Mouse (Mus musculus): ENCODE measurements around the gene Ajm1. TPM values are rescaled to one million over a fixed set of nuclear protein-coding genes. Genes with fewer than 3 reads are reported as not detected.
A peak's percentile ranks its signal among the peaks of the same experiment; 100 is the strongest.

Ajm1 gene
- total RNA-seq, 1 experiment from 2014 or later = 0.40 TPM

DNA sequence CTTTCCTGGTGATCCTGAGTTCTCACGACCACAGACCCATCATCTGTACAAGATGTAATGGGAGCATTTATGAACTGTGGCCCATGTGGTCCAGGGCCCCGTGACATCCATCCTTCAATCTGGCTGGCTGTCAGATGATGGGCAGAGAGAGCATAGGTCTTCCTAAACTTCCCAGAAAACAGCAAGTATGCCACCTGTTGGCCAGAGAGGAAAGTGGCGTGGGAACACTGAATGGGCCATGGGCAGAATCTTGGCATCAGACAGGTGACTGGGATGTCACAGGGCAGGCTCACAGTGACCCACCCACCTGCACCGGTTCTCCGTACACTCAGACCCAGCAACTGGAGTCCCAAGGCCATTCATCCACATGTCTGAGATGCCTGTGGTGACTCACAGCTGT lies 30.4 kb downstream of the Ajm1 start:
- ATAC-seq (replicated peaks in 1 of 2; ENCODE audit: insufficient read depth in 1 of 2, low FRiP score in 2 of 2, low TSS enrichment in 1 of 2, low read depth in 1 of 2, poor library complexity in 2 of 2, severe bottlenecking in 2 of 2) = 0 out of 4 replicates have a peak, but pooled peaks of 1 of the 2 experiments have one; percentile 16

- peak in 1 of 2 experiments; percentile 12; a peak in 1 of 4 replicates for ATAC-seq (replicated peaks in 1 of 2; ENCODE audit: insufficient read depth in 1 of 2, low FRiP score in 2 of 2, low TSS enrichment in 1 of 2, low read depth in 1 of 2, poor library complexity in 2 of 2, severe bottlenecking in 2 of 2)
These were observed 32.3 kb downstream of the Ajm1 start for GRCm38 (mm10) chr2:25549021-25549991.

- ATAC-seq (replicated peaks in 1 of 2; ENCODE audit: insufficient read depth in 1 of 2, low FRiP score in 2 of 2, low TSS enrichment in 1 of 2, low read depth in 1 of 2, poor library complexity in 2 of 2, severe bottlenecking in 2 of 2) = peak; percentile 98
These were observed 34.6 kb downstream of the Ajm1 start, which contains the start of gene Traf2 for GRCm38 (mm10) chr2:25546811-25547491. Traf2 (minus strand) TSS chr2:25546940.

GRCm38 (mm10) chr2:25545996-25546810 lies 35.4 kb downstream of the Ajm1 start:
- ATAC-seq (replicated peaks in 1 of 2; ENCODE audit: insufficient read depth in 1 of 2, low FRiP score in 2 of 2, low TSS enrichment in 1 of 2, low read depth in 1 of 2, poor library complexity in 2 of 2, severe bottlenecking in 2 of 2) = peak in 1 of 2 experiments; percentile 20; a peak in 2 of 4 replicates

GRCm38 (mm10) chr2:25541644-25542367 lies 39.8 kb downstream of the Ajm1 start:
- no peak for ATAC-seq (replicated peaks in 1 of 2; ENCODE audit: insufficient read depth in 1 of 2, low FRiP score in 2 of 2, low TSS enrichment in 1 of 2, low read depth in 1 of 2, poor library complexity in 2 of 2, severe bottlenecking in 2 of 2)

DNA sequence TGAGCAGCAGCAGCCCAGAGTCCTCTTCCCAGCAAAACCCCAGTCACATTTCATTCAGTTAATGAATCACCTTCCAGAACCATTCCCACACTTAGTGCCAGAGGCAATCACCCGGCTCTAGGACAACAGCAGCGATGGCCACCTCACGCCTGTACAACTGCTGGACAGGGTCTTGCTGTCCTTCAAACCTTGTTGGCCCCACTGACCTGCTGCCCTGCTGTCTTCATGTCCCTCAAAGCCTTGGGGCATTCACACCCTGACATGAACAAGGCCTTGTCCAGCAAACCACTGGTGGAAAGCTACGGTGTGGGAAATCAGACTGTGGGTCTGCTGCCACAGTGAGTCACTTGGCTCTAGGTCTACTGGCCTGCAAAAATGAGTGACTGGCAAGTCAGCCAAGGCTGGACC lies 41.0 kb downstream of the Ajm1 start:
- ATAC-seq (replicated peaks in 1 of 2; ENCODE audit: insufficient read depth in 1 of 2, low FRiP score in 2 of 2, low TSS enrichment in 1 of 2, low read depth in 1 of 2, poor library complexity in 2 of 2, severe bottlenecking in 2 of 2) = no peak

- no peak for ATAC-seq (replicated peaks in 1 of 2; ENCODE audit: insufficient read depth in 1 of 2, low FRiP score in 2 of 2, low TSS enrichment in 1 of 2, low read depth in 1 of 2, poor library complexity in 2 of 2, severe bottlenecking in 2 of 2)
These were observed 45.0 kb downstream of the Ajm1 start for GRCm38 (mm10) chr2:25536531-25536930.

DNA sequence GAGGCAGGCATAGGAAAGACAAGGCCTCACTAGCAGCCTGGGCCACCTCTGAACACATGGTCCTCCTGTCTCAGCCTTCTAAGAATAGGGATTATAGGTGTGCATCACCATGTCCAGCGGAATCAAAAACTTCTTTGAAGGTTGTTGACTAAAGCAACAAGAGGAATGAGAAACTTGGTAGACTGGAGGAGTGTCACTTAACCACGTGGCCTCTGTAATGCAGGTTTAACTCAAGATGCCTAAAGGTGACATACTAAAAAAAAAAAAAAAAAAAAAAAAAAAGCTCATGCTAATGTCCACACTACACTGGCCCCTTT lies 46.7 kb downstream of the Ajm1 start:
- no peak for ATAC-seq (replicated peaks in 1 of 2; ENCODE audit: insufficient read depth in 1 of 2, low FRiP score in 2 of 2, low TSS enrichment in 1 of 2, low read depth in 1 of 2, poor library complexity in 2 of 2, severe bottlenecking in 2 of 2)

DNA sequence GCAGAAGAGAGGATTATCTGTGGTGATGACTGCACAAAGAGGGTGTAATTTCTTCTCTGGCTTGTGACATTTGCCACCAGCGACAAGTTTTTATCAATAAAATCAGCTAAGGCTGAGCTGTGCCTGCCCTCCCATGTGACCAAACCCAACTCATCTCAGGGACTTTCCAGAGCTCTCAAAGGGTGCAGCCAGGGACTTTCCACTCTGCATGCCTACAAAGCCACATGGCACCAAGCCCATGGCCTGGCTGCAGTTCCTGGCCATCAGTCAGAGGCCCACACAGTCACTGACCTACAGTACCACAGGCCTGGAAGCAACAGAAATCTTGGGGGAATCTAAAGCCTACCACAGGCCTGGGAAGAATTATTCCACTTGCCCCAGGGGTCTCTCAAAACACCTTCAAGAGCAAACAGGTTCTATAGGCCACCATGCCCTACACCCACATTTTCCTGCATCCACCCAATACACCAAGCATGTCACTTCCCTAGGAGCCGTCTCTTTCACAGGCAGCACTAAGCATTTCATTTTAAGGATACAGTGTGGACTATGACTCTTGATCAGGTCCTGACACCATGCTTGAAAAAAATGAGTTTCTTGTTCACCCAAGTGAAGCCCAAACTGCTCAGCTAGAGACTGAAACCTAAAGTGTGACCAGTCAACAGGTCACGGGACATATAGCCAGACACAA lies 47.2 kb downstream of the Ajm1 start:
- peak in 1 of 2 experiments; percentile 42; a peak in 2 of 4 replicates for ATAC-seq (replicated peaks in 1 of 2; ENCODE audit: insufficient read depth in 1 of 2, low FRiP score in 2 of 2, low TSS enrichment in 1 of 2, low read depth in 1 of 2, poor library complexity in 2 of 2, severe bottlenecking in 2 of 2)

- no peak for ATAC-seq (replicated peaks in 1 of 2; ENCODE audit: insufficient read depth in 1 of 2, low FRiP score in 2 of 2, low TSS enrichment in 1 of 2, low read depth in 1 of 2, poor library complexity in 2 of 2, severe bottlenecking in 2 of 2)
These were observed 47.9 kb downstream of the Ajm1 start for GRCm38 (mm10) chr2:25533707-25534106.

DNA sequence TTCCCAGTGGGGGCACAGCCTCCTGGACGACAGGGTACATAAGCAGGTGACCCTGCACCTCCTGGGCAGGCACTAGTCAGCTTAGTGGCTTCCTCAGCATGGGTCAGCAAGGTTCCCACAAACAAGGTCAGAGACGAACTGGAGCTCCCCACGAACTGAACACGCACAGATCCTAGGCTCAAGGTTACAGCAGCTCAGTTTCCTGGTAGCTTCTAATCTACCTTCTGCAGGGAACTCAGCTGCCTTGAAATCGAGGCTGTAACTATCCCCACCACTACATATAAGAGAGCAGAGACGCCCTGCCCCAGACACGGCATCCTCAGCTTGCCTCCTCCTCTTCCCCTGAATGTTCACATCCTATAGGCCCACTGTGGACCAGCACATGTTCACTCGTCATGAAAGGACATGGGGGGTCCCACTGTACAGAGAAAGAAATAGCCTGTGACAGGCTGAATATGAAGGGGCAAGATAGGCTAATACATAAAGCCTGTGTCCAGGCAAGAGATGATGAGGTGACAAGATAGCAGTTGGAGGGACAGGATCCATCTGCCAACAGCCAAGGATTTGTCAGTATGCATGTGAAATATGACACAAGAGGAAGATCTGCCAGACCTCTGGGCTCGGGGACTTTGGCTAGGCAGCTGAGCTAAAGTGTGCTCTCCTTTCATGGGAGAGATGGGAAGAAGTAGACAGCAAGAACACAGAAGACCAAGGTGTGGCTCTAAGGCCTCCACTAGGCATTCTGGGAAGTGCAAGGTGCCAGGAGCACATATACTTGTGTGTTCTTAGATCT lies 54.9 kb downstream of the Ajm1 start:
- no peak for ATAC-seq (replicated peaks in 1 of 2; ENCODE audit: insufficient read depth in 1 of 2, low FRiP score in 2 of 2, low TSS enrichment in 1 of 2, low read depth in 1 of 2, poor library complexity in 2 of 2, severe bottlenecking in 2 of 2)

Other genes starting within 250 kb of the Ajm1 start
- gene Man1b1, start 249.4 kb downstream of the Ajm1 start, total RNA-seq (2017) = 60.9 and 70.9 TPM in 2 replicates
- 11.9 and 31.6 TPM in 2 replicates for gene Dpp7, start 225.4 kb downstream of the Ajm1 start, total RNA-seq (2017)
- gene Uap1l1, start 216.1 kb downstream of the Ajm1 start, total RNA-seq (2017) = 8.2 and 12.6 TPM in 2 replicates
- gene Sapcd2, start 209.4 kb downstream of the Ajm1 start, total RNA-seq (2017) = 3.3 and 12.1 TPM in 2 replicates
- gene Entpd2, start 185.9 kb downstream of the Ajm1 start, total RNA-seq (2017) = not detected in 2 replicates
- gene Npdc1, start 182.4 kb downstream of the Ajm1 start, total RNA-seq (2017) = 0.74 and 2.3 TPM in 2 replicates
- 23.6 and 28.5 TPM in 2 replicates for gene Fut7, start 158.5 kb downstream of the Ajm1 start, total RNA-seq (2017)
- 52.7 and 57.5 TPM in 2 replicates for gene Abca2, start 153.1 kb downstream of the Ajm1 start, total RNA-seq (2017)
- not detected in 2 replicates for gene Clic3, start 124.9 kb downstream of the Ajm1 start, total RNA-seq (2017)
- gene Paxx, start 120.7 kb downstream of the Ajm1 start, total RNA-seq (2017) = 27.5 and 28.0 TPM in 2 replicates
- gene Ptgds, start 111.7 kb downstream of the Ajm1 start, total RNA-seq (2017) = 3.4 and 3.5 TPM in 2 replicates
- gene Lcn12, start 87.8 kb downstream of the Ajm1 start, total RNA-seq (2017) = not detected in 2 replicates
- 20.6 and 25.1 TPM in 2 replicates for gene Fbxw5, start 81.0 kb downstream of the Ajm1 start, total RNA-seq (2017)
- gene C8g, start 80.0 kb downstream of the Ajm1 start, total RNA-seq (2017) = 0.35 and 2.0 TPM in 2 replicates
- 18.0 and 20.2 TPM in 2 replicates for gene Traf2, start 34.8 kb downstream of the Ajm1 start, total RNA-seq (2017)
- 68.7 and 71.1 TPM in 2 replicates for gene Edf1, start 23.9 kb downstream of the Ajm1 start, total RNA-seq (2017)
- gene Mamdc4, start 6.9 kb downstream of the Ajm1 start, total RNA-seq (2017) = 1.1 and 4.8 TPM in 2 replicates
- 27.8 and 63.7 TPM in 2 replicates for gene Phpt1, start 6.5 kb downstream of the Ajm1 start, total RNA-seq (2017)
- 56.5 and 67.0 TPM in 2 replicates for gene Rabl6, start 26.8 kb upstream of the Ajm1 start, total RNA-seq (2017)
- not detected in 2 replicates for gene Ccdc183, start 35.9 kb upstream of the Ajm1 start, total RNA-seq (2017)
- gene Tmem141, start 40.2 kb upstream of the Ajm1 start, total RNA-seq (2017) = 22.2 and 28.8 TPM in 2 replicates
- gene Fcna, start 46.3 kb upstream of the Ajm1 start, total RNA-seq (2017) = 0.94 TPM in 1 of 2 replicates, not detected in the other
- not detected in 2 replicates for gene Lcn8, start 71.4 kb upstream of the Ajm1 start, total RNA-seq (2017)
- not detected in 2 replicates for gene Lcn5, start 76.2 kb upstream of the Ajm1 start, total RNA-seq (2017)
- not detected in 2 replicates for gene Lcn6, start 95.0 kb upstream of the Ajm1 start, total RNA-seq (2017)
- gene Lcn10, start 101.0 kb upstream of the Ajm1 start, total RNA-seq (2017) = not detected in 2 replicates
- not detected in 2 replicates for gene Obp2a, start 118.3 kb upstream of the Ajm1 start, total RNA-seq (2017)
- 6.4 and 11.8 TPM in 2 replicates for gene Bmyc, start 125.0 kb upstream of the Ajm1 start, total RNA-seq (2017)
- not detected in 2 replicates for gene Obp2b, start 155.3 kb upstream of the Ajm1 start, total RNA-seq (2017)
- not detected in 2 replicates for gene Lcn3, start 183.8 kb upstream of the Ajm1 start, total RNA-seq (2017)
- not detected in 2 replicates for gene Lcn11, start 195.3 kb upstream of the Ajm1 start, total RNA-seq (2017)
- gene Gm13539, start 200.5 kb upstream of the Ajm1 start, total RNA-seq (2017) = not detected in 2 replicates
- not detected in 2 replicates for gene Glt6d1, start 234.1 kb upstream of the Ajm1 start, total RNA-seq (2017)
- not detected in 2 replicates for gene Lcn9, start 241.4 kb upstream of the Ajm1 start, total RNA-seq (2017)